Mouse (Mus musculus) G1E (cell line): Measurements from ENCODE around the gene Wdr46.

Experiments
- CTCF ChIP-seq: IDR thresholded peaks from 2 replicates; pipeline ENCODE4 v1.5.1; 2012; ENCODE audit warnings: low read depth, low read length, inconsistent platforms, mixed read lengths
- GATA1 ChIP-seq: IDR thresholded peaks from 2 replicates; pipeline ENCODE4 v1.6.1; 2012; ENCODE audit warnings: borderline replicate concordance, low read length, inconsistent platforms, mixed read lengths
- GATA2 ChIP-seq: IDR thresholded peaks from 2 replicates; pipeline ENCODE4 v1.6.1; 2012; ENCODE audit warnings: low read depth, low read length, inconsistent platforms, borderline replicate concordance
- POLR2AphosphoS5 ChIP-seq: IDR thresholded peaks from 2 replicates; pipeline ENCODE4 v1.6.1; 2012; ENCODE audit warnings: low read depth, low read length, inconsistent platforms; ENCODE audit not compliant: insufficient replicate concordance
- TAL1 ChIP-seq: conservative IDR thresholded peaks from 2 replicates; pipeline ENCODE4 v1.6.1; 2012; ENCODE audit warnings: low read depth, low read length, inconsistent platforms, mixed read lengths

DNA sequence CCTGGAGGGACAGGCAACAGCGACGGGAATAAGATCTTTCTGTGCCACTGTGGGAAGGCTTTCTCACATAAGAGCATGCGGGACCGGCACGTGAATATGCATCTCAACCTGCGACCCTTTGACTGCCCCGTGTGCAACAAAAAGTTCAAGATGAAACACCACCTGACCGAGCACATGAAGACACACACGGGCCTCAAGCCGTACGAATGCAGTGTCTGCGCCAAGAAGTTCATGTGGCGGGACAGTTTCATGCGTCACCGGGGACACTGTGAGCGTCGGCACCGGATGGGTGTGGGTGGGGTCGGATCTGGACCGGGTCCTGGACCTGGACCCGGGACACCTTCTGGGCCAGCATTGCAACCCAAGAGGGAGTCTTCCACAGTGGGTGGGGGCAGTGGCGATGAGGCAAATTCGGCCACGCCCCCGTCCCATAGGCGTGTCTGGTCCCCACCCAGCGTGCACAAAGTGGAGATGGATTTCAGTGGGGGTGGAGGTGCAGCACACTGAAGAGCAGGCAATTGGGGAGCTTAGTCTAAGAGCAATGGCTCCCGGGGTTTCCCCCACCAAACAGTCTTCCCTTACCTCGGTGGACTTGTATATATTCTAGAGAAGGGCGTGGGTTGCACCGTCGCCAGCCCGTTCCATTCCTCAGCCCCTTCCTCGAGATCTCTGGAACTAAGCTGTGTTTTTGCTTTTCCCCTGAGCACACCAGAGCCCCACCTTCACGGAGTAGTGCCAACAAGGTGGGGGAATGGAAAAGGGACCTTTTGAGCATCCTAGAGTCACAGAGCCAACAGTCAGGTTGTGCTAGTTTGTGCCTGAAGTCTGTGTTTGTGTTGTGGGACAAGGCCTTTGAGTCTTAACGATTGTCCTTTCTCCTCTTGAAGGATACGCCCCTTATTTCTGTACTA is 21.9 kb upstream of the Wdr46 start:
- no peak for TF ChIP-seq CTCF
- no peak for TF ChIP-seq POLR2AphosphoS5
- TF ChIP-seq GATA1, result no peak
- TF ChIP-seq GATA2, result no peak
- TF ChIP-seq TAL1, result no peak
